Mouse (Mus musculus) adrenal gland, postnatal 36 days (tissue): ENCODE data around the gene Poc1b. TPM values are rescaled to one million over a fixed set of nuclear protein-coding genes. Genes with fewer than 3 reads are reported as not detected.

ENCODE experiments used
- DNase-seq, 2 experiments: peaks; one replicate each; pipeline ENCODE4 v3.0.0; 2021; ENCODE audit warnings: mixed read lengths in 1 of 2
- total RNA-seq, 2 experiments: library from RNA; stranded (reverse); gene quantifications; 2 replicates each; pipeline ENCODE4 v1.2.3; 2021

Poc1b gene
- total RNA-seq, 2 experiments from 2014 or later, result 15.3 to 15.7 TPM

DNA sequence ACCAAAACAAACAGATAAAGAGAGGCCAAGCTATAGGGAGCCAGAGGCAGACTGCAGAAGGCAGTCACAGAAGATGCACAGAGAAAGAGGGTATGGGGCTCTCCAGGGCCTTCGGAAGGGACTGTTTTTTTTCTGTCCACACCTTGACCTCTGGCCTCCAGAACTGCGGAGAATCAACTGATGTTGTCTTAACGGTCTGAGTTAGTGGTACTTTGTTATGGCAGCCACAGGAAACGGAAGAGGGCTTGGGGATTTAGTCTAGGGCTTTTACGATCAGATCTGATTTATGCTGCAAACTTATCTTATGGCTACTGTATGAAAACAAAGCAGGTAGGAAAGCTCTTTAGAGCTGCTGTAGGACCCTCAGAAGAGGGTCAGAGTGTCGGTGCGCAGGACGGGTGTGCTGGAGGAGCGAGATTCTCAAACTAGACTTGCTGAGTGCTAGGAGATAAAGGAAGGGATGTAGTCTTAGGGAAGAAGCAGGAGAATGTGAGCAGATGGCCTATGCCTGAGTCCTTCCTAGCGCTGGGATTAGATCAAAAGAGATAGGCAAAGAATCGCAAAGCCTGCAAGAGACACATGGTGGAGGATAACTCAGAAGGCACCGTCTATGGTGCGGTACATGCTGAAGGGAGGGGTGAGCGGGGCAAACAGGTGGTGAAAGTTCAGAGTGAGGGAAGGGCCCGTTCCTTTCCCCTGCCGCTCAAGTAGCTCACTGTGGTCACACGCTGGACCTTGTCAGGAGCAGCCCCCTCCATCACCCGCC is 8.8 kb downstream of the Poc1b start:
- no peak for DNase-seq

DNA sequence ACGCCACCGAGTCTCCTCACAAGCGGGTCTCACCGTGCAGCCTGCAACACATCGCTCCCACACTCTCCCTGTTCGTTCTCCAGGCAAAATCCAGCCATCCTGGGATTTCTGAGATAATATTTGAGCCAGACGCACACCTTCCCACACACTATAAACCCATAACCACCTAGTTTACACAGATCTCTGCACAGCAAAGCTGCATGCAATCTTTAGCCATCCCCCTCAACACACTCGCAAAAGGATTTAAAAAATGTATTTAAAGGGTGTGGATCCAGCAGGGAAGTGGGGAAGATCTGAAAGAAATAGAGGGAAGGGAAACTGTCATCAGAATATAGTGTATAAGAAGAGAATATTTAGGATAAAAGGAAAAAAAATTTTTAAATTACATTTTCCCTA is 9.4 kb downstream of the Poc1b start:
- no peak for DNase-seq

- DNase-seq, result no peak
Observed at GRCm38 (mm10) chr10:99116650-99117615, 10.1 kb downstream of the Poc1b start.

GRCm38 (mm10) chr10:99117876-99118275 is 11.0 kb downstream of the Poc1b start:
- DNase-seq, result no peak

GRCm38 (mm10) chr10:99118697-99119096 is 11.9 kb downstream of the Poc1b start:
- DNase-seq, result no peak

- no peak for DNase-seq
Observed at GRCm38 (mm10) chr10:99119471-99119870, 12.6 kb downstream of the Poc1b start.

GRCm38 (mm10) chr10:99126225-99126624 is 19.4 kb downstream of the Poc1b start, which contains the start of gene Phxr2:
TSS of gene Phxr2 (minus strand) at chr10:99126325.
- DNase-seq, result no peak

DNA sequence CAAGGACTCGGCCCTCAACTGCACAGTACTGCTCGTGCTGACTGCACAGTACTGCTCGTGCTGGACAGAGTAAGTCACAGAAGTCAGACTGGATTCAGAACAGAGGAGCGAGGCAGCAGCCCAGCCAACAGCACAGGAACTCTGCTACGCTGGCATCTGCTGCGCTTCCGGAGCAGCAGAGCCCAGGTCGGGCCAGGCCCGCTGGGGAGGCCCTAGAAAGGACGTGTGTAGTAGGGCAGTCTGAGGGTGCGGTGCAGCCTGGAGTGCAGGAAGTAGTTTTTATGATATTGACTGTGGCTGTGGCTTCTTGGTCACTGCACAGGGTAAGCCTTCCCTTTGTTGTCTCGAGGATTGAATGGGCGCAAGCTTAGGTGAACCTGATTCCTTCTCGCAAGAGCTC is 20.1 kb downstream of the Poc1b start:
- no peak for DNase-seq

- DNase-seq, result no peak
Observed at GRCm38 (mm10) chr10:99127691-99128261, 20.9 kb downstream of the Poc1b start.

DNA sequence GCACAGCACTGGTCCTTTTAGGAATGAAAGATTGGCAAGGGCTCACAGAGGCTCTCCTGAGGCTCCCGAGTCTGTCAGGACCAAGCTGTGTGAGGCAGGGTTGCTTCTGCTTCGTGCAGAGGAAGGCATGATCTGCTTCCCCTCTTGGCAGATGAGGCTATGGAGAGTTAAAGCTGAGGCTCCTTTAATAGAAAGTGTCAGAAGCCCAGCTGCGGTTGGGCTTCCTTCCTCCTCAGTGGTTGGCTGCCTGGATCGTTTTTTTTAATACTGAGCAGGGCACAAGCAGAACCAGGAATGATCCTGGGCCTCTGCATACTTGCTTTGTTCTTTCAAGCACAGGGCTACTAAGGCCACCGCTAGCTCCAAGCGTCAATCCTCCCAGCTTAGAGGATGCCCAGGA is 23.8 kb downstream of the Poc1b start:
- DNase-seq, result no peak

DNA sequence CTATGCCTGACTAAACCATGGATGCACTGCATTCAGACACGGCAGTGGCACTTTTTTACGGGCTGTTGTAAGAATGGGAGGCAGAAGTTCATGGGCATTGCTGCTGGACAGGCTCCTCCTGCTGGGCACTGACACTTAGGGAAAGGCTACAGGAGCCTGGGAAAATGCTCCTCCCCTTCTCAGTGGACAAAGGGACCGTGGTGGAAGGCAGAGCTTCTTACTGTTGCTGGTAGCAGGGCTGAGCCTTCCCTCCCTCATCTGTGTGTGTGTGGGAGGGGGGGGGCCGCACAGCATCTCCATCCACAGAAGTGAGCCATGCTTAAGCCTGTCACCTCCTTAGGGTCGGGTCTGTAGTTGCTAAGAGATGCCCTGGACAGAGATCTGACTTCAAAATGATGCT is 24.5 kb downstream of the Poc1b start:
- no peak for DNase-seq

- DNase-seq, result no peak
Observed at GRCm38 (mm10) chr10:99132189-99132588, 25.4 kb downstream of the Poc1b start.

GRCm38 (mm10) chr10:99132595-99133272 is 25.9 kb downstream of the Poc1b start:
- no peak for DNase-seq

DNA sequence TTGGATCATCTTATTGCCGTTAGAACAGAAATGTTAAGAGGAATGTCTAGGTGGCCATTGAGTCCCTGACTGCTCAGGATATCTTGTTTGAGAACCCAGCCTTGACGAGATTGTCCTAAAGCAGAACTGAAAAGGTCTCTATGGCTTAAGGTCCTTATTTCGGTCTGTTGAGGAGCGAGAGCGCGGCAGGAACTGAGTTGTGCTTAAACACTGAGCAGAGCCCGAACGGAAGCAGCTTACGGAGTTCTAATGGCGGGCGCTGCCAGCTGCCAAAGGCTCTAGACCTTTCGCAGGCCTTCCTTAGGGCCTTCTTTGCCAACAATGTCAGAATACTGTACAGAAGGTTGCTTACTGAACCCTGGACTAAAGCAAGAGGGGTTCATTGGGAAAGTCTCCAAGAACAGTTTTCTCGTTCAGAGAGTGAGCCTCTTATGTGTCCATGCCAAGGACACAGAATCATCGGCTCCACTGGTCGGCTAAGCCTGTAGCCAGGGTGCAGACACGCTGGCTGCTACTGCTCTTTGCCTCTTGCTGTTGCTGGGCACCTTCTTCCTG is 26.6 kb downstream of the Poc1b start:
- no peak for DNase-seq

- DNase-seq, result peak; percentile 27 to 48
Observed at GRCm38 (mm10) chr10:99136337-99136736, 29.5 kb downstream of the Poc1b start.

DNA sequence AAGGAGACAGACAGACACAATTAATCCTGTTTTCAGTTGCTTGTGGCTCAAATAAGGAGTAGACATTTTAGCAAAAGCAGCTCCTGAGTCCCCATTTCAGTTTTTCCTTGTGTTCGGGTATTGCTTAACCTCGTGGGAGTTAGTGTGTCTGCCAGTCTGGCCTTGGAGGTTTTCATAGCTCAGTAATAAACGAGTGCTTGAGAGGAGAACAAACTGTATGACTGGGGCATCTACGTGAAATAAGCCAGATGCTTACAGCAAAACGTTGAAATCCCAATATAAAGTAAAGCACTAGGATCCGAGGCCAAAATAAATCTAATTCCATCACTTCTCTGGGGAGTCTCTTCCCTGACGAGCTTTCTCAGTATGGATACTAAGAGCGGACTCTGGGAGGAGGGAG is 38.8 kb downstream of the Poc1b start:
- DNase-seq, result no peak

- no peak for DNase-seq
Observed at GRCm38 (mm10) chr10:99146596-99146995, 39.8 kb downstream of the Poc1b start.

DNA sequence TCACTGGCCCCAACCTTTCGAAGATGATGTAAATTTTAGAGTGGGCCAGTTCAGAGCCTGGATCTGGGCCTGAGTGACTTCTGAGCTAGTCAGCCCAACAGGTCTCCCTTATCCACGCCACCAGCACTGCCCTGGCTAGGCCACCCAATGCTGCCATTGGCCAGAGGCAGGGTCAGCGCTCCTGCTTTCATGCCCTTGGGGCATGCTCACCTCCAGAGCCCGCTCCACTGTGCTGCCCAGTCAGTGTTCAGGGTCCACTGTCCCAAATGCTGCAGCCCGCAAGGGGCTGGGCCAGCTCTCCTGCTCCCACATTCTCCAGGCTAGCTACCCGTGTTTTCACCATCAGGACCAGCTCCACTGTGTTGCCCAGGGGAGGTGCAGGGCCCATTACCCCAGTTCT is 43.2 kb downstream of the Poc1b start:
- DNase-seq, result no peak

DNA sequence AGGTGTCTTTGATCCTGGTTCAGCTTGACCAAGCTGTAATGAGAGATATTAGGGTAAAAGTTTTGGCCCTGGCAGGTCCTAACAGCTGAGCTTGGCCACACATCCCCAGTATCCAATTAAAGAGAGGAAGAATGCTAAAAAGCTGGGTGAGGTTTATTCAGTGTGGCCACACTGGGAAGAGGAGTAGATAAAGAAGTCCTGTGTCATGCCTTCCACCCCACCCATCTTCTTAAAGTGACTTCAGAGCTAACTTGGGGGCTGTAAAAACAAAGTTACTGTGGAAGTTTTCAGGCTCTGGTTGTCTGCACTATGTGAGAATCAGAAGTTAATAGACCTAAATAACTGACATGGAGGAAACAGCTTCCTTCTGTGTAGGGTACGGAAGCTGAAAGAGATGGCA is 44.7 kb downstream of the Poc1b start:
- DNase-seq, result no peak

DNA sequence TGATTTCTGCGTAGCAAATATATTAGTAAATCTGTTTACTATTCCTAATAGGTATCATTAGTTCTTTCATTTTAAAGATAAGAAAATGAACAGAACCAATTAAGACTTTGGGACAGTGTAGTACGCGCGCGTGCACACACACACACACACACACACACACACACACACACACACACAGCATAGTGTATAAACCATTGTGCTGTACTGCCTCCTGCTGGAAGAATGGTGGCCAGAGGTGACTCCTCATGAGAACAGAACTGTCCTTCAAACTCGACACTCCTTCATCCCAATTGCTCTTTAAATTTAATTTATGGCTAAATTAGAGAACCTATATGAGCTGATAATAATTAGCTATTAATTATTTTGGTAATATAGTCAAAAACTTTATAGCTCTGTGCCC is 45.2 kb downstream of the Poc1b start:
- DNase-seq, result peak; percentile 30 to 47

DNA sequence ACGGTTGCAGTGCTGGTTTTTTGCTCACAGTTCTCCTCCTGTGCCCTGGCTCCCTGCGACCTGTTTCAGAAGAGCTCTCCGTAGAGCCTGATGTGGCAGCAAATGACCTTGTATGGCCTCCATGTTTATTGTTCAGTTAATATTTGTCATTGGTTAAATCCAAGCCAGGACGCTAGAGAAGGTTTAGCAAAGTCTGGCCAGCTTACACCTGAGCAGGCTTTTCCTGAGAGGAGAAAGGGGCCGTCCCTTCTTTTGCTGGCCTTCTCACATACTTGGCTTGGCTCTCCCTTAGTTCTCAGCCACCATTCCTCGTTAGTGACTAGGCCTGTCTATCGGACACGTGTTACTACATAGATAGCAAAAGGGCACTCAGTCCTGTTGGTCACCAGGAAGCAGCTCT is 47.8 kb downstream of the Poc1b start:
- no peak for DNase-seq

- DNase-seq, result no peak
Observed at GRCm38 (mm10) chr10:99156808-99157207, 50.0 kb downstream of the Poc1b start.
